Mouse (Mus musculus) embryonic facial prominence, embryonic 12.5 days (tissue): ENCODE measurements around the gene Plcb4. TPM values are rescaled to one million over a fixed set of nuclear protein-coding genes. Genes with fewer than 3 reads are reported as not detected.
"Not testable (repeated sequence)": the region's sequence is repeated elsewhere in the genome, so short reads cannot be mapped to it uniquely, and the experiment has no call there.

Experiments used
- ATAC-seq: fragments of 200-750 bp; cut with Nextera tagmentation; 2 replicates; pipeline ENCODE4 v1.8.0; 2017; ENCODE audit not compliant: insufficient number of reproducible peaks, insufficient read depth, low FRiP score, low TSS enrichment
- H3K27ac ChIP-seq: fragments of 300-500 bp; sonication (generic); 2 replicates; pipeline ENCODE4 v1.5.1; 2016; ENCODE audit warnings: mild to moderate bottlenecking
- H3K27me3 ChIP-seq: fragments of 300-500 bp; sonication (generic); 2 replicates; pipeline ENCODE4 v1.6.1; 2016; ENCODE audit warnings: mild to moderate bottlenecking, moderate library complexity
- H3K36me3 ChIP-seq: fragments of 300-500 bp; sonication (generic); 2 replicates; pipeline ENCODE4 v1.6.1; 2016; ENCODE audit warnings: mild to moderate bottlenecking
- H3K4me1 ChIP-seq: fragments of 300-500 bp; sonication (generic); 2 replicates; pipeline ENCODE4 v1.6.1; 2016
- H3K4me2 ChIP-seq: fragments of 300-500 bp; sonication (generic); replicated peaks from 2 replicates; pipeline ENCODE4 v1.6.1; 2016; ENCODE audit warnings: mild to moderate bottlenecking, moderate library complexity
- H3K4me3 ChIP-seq: fragments of 300-500 bp; sonication (generic); 2 replicates; pipeline ENCODE4 v1.5.1; 2016; ENCODE audit warnings: mild to moderate bottlenecking
- H3K9ac ChIP-seq: fragments of 300-500 bp; sonication (generic); 2 replicates; pipeline ENCODE4 v1.6.1; 2016; ENCODE audit warnings: mild to moderate bottlenecking, moderate library complexity
- H3K9me3 ChIP-seq: fragments of 300-500 bp; sonication (generic); 2 replicates; pipeline ENCODE4 v1.6.1; 2016; ENCODE audit warnings: mild to moderate bottlenecking, moderate library complexity
- WGBS: fragments of 180-500 bp; shearing (Covaris S2); methylation state at CpG from one replicate; pipeline ENCODE4 v1.1.7; 2016; 5-methylcytosine and 5-hydroxymethylcytosine counted together
- polyA plus RNA-seq: library from polyadenylated mRNA; unstranded; fragments of >200 nt; fragmentation: Nextera tagmentation; extraction: Ambion mirVana; gene quantifications from 2 replicates; pipeline ENCODE4 v1.2.1, GENCODE M21; 2016

Plcb4 gene
- polyA plus RNA-seq, 1 experiment from 2014 or later, result 18.7 TPM

- ATAC-seq, result no peak
- Histone ChIP-seq H3K4me1 (no peaks in the 10 kb centered on the region), H3K4me2 (no peak overlapping the region), H3K4me3 (no peak overlapping the region), H3K36me3 (no peaks in the 10 kb centered on the region), H3K9ac (no peak overlapping the region), H3K27me3 (no peaks in the 10 kb centered on the region), H3K9me3 (no peaks in the 10 kb centered on the region), H3K27ac (no peak overlapping the region)
- 93% methylated on average over 6 of the region's 6 CpGs for WGBS
These were observed 64.6 kb downstream of the Plcb4 start for GRCm38 (mm10) chr2:135723387-135723786.

- no peaks in the 10 kb centered on the region for H3K36me3 ChIP-seq
- H3K27me3 ChIP-seq, result no peaks in the 10 kb centered on the region
- H3K4me2 ChIP-seq, result no peak overlapping the region
- H3K4me3 ChIP-seq, result no peak overlapping the region
- no peaks in the 10 kb centered on the region for H3K4me1 ChIP-seq
- no peak overlapping the region for H3K27ac ChIP-seq
- 82% methylated on average over 10 of the region's 10 CpGs for WGBS
- no peak for ATAC-seq
- no peak overlapping the region for H3K9ac ChIP-seq
- no peaks in the 10 kb centered on the region for H3K9me3 ChIP-seq
These were observed 65.7 kb downstream of the Plcb4 start for GRCm38 (mm10) chr2:135724489-135724888.

- Histone ChIP-seq H3K27me3 (no peaks in the 10 kb centered on the region), H3K4me1 (no peaks in the 10 kb centered on the region), H3K4me2 (no peak overlapping the region), H3K27ac (no peak overlapping the region), H3K9me3 (no peaks in the 10 kb centered on the region), H3K4me3 (no peak overlapping the region), H3K36me3 (no peaks in the 10 kb centered on the region), H3K9ac (no peak overlapping the region)
- 75% methylated on average over 4 of the region's 4 CpGs for WGBS
- no peak for ATAC-seq
These were observed 66.6 kb downstream of the Plcb4 start for GRCm38 (mm10) chr2:135725362-135725761.

- H3K27me3 ChIP-seq, result no peaks in the 10 kb centered on the region
- H3K9me3 ChIP-seq, result no peaks in the 10 kb centered on the region
- H3K4me2 ChIP-seq, result no peak overlapping the region
- ATAC-seq, result no peak
- no peak overlapping the region for H3K9ac ChIP-seq
- WGBS, result 85% methylated on average over 9 of the region's 9 CpGs
- no peak overlapping the region for H3K27ac ChIP-seq
- no peaks in the 10 kb centered on the region for H3K4me1 ChIP-seq
- H3K4me3 ChIP-seq, result no peak overlapping the region
- H3K36me3 ChIP-seq, result no peaks in the 10 kb centered on the region
These were observed 68.3 kb downstream of the Plcb4 start for GRCm38 (mm10) chr2:135727088-135727487.

GRCm38 (mm10) chr2:135727925-135728324 lies 69.1 kb downstream of the Plcb4 start:
- Histone ChIP-seq H3K4me1 (no peaks in the 10 kb centered on the region), H3K9me3 (no peaks in the 10 kb centered on the region), H3K36me3 (no peaks in the 10 kb centered on the region), H3K4me2 (no peak overlapping the region), H3K4me3 (no peak overlapping the region), H3K27ac (no peak overlapping the region), H3K9ac (no peak overlapping the region), H3K27me3 (no peaks in the 10 kb centered on the region)
- 83% methylated on average over 4 of the region's 4 CpGs for WGBS
- ATAC-seq, result no peak

- no peak for ATAC-seq
- no peaks in the 10 kb centered on the region for H3K9me3 ChIP-seq
- 59% methylated on average over 6 of the region's 6 CpGs for WGBS
These were observed 72.8 kb downstream of the Plcb4 start for GRCm38 (mm10) chr2:135731591-135731990.

GRCm38 (mm10) chr2:135732651-135733050 lies 73.8 kb downstream of the Plcb4 start:
- no peak overlapping the region for H3K27ac ChIP-seq
- H3K36me3 ChIP-seq, result no peaks in the 10 kb centered on the region
- no peaks in the 10 kb centered on the region for H3K9me3 ChIP-seq
- no peak overlapping the region for H3K4me2 ChIP-seq
- WGBS, result 78% methylated on average over 4 of the region's 4 CpGs
- H3K4me3 ChIP-seq, result no peak overlapping the region
- ATAC-seq, result no peak
- H3K4me1 ChIP-seq, result peaks cover 8% of the 10 kb centered on the region
- H3K9ac ChIP-seq, result no peak overlapping the region
- H3K27me3 ChIP-seq, result no peaks in the 10 kb centered on the region

More at GRCm38 (mm10) chr2:135731591-135731990, 72.8 kb downstream of the Plcb4 start:
- Histone ChIP-seq H3K36me3 (no peaks in the 10 kb centered on the region), H3K4me3 (no peak overlapping the region), H3K27me3 (no peaks in the 10 kb centered on the region), H3K4me2 (no peak overlapping the region), H3K9ac (no peak overlapping the region), H3K4me1 (peaks cover 8% of the 10 kb centered on the region), H3K27ac (no peak overlapping the region)

GRCm38 (mm10) chr2:135733926-135734510 lies 75.2 kb downstream of the Plcb4 start:
- Histone ChIP-seq H3K4me3 (no peak overlapping the region), H3K9ac (no peak overlapping the region), H3K4me1 (peaks cover 8% of the 10 kb centered on the region), H3K27me3 (no peaks in the 10 kb centered on the region), H3K9me3 (no peaks in the 10 kb centered on the region), H3K4me2 (no peak overlapping the region), H3K36me3 (no peaks in the 10 kb centered on the region), H3K27ac (no peak overlapping the region)
- WGBS, result 39% methylated on average over 10 of the region's 10 CpGs
- ATAC-seq, result no peak

- WGBS, result 85% methylated on average over 9 of the region's 9 CpGs
- Histone ChIP-seq H3K27ac (no peak overlapping the region), H3K27me3 (no peaks in the 10 kb centered on the region), H3K9me3 (no peaks in the 10 kb centered on the region), H3K9ac (no peak overlapping the region), H3K4me2 (no peak overlapping the region), H3K4me3 (no peak overlapping the region), H3K4me1 (peaks cover 9% of the 10 kb centered on the region), H3K36me3 (no peaks in the 10 kb centered on the region)
- no peak for ATAC-seq
These were observed 78.7 kb downstream of the Plcb4 start for GRCm38 (mm10) chr2:135737506-135737905.

GRCm38 (mm10) chr2:135738022-135738780 lies 79.4 kb downstream of the Plcb4 start:
- not testable (repeated sequence) for H3K4me3 ChIP-seq, ATAC-seq, H3K27ac ChIP-seq, H3K9ac ChIP-seq, H3K36me3 ChIP-seq, H3K4me2 ChIP-seq, H3K27me3 ChIP-seq, H3K9me3 ChIP-seq
- peaks cover 16% of the 10 kb centered on the region for H3K4me1 ChIP-seq
- 63% methylated on average over 7 of the region's 7 CpGs for WGBS

GRCm38 (mm10) chr2:135738950-135739349 lies 80.1 kb downstream of the Plcb4 start:
- Histone ChIP-seq H3K9me3 (no peaks in the 10 kb centered on the region), H3K36me3 (no peaks in the 10 kb centered on the region), H3K27me3 (no peaks in the 10 kb centered on the region), H3K9ac (no peak overlapping the region), H3K27ac (no peak overlapping the region), H3K4me1 (peaks cover 20% of the 10 kb centered on the region), H3K4me3 (no peak overlapping the region), H3K4me2 (no peak overlapping the region)
- 82% methylated on average over 1 of the region's 1 CpGs for WGBS
- no peak for ATAC-seq

- H3K27ac ChIP-seq, result peak overlapping the region; percentile 83
- ATAC-seq, result no peak
- H3K4me2 ChIP-seq, result no peak overlapping the region
These were observed 84.3 kb downstream of the Plcb4 start for GRCm38 (mm10) chr2:135742954-135743700.

More at GRCm38 (mm10) chr2:135742954-135743700, 84.3 kb downstream of the Plcb4 start:
- no peaks in the 10 kb centered on the region for H3K27me3 ChIP-seq
- 26% methylated on average over 10 of the region's 10 CpGs for WGBS
- H3K36me3 ChIP-seq, result no peaks in the 10 kb centered on the region
- H3K9ac ChIP-seq, result no peak overlapping the region
- no peak overlapping the region for H3K4me3 ChIP-seq
- H3K9me3 ChIP-seq, result no peaks in the 10 kb centered on the region
- peaks cover 17% of the 10 kb centered on the region for H3K4me1 ChIP-seq
